Mouse (Mus musculus): Measurements from ENCODE around the gene Cstad.

GRCm38 (mm10) chr2:30590909-30591308 is 3.9 kb upstream of the Cstad start:
- no peak for TF ChIP-seq CTCF (IDR thresholded peaks at IDR 0.05; ENCODE audit: low read depth, low read length)
- TF ChIP-seq POLR2A (IDR thresholded peaks at IDR 0.05; ENCODE audit: insufficient read depth, low read length), result no peak

Data from ES-Bruce4 (cell line).